Mouse (Mus musculus): ENCODE results near the gene Bzw2. TPM values are rescaled to one million over a fixed set of nuclear protein-coding genes. Genes with fewer than 3 reads are reported as not detected.

The Bzw2 gene
- polyA plus RNA-seq, 1 experiment, result 101 TPM

DNA sequence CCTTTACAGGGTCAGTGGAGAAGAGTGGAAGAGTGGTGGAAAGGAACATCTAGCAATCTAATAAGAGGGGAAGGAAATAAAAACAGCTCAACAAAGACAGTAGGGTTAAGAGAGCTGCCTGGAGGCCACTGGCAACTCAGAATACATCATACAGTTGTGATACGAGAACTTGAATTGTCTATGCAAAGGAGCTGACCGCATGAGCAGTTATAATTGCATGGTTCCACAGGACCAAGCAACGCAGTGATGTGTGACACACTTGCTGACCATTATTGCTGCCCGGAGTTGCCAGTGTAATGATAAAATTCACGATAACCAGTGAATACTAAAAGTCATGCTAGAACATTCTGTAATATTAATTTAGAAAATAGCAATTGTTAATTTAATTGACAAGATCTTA is 31.8 kb downstream of the Bzw2 start:
- Histone ChIP-seq H3K36me3 (ENCODE audit: control insufficient read depth, insufficient read depth) (peaks cover 72% of the 10 kb centered on the region), H3K4me3 (ENCODE audit: insufficient read depth, poor library complexity, severe bottlenecking) (no peak overlapping the region), H3K79me2 (ENCODE audit: control insufficient read depth, insufficient read depth) (peaks cover 5% of the 10 kb centered on the region), H3K79me3 (ENCODE audit: low read depth) (peaks cover 8% of the 10 kb centered on the region), H3K27me3 (ENCODE audit: control insufficient read depth, insufficient read depth, insufficient read length) (no peaks in the 10 kb centered on the region), H3ac (ENCODE audit: control insufficient read depth, insufficient read length, low read depth) (no peak overlapping the region)
- TF ChIP-seq MYOD1 (IDR thresholded peaks at IDR 0.05; ENCODE audit: control insufficient read depth, insufficient read length, low read depth) (no peak), FOSL1 (IDR thresholded peaks at IDR 0.05; ENCODE audit: insufficient read depth, low read length, poor library complexity, severe bottlenecking) (no peak), USF1 (IDR thresholded peaks at IDR 0.05; ENCODE audit: low read depth) (no peak), MYOG (IDR thresholded peaks at IDR 0.05; ENCODE audit: control insufficient read depth, extremely low read depth, insufficient read length) (no peak), CTCF (IDR thresholded peaks at IDR 0.05; ENCODE audit: control insufficient read depth, insufficient read depth, insufficient read length) (no peak), MAX (IDR thresholded peaks at IDR 0.05) (no peak), CEBPB (IDR thresholded peaks at IDR 0.05; ENCODE audit: low read depth) (no peak)

DNA sequence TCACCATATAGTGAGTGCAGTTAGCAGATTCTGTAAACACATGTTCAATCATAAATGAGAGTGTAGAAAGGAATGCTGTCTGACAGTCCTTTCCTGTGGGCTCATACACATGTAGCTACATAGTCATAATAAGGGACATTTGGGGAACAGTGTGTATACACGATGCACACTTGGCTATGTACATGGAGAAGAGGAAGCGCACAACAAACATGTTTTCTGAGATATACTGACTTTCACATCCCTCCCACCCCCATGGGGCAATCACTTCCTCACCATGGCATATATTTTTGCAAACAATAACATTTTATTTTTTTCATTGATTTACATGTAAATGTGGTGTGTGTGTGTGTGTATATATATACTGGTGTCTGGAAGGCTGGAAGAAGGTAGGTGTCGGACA is 38.6 kb downstream of the Bzw2 start:
- Histone ChIP-seq H3ac (ENCODE audit: control insufficient read depth, insufficient read length, low read depth) (no peak overlapping the region), H3K36me3 (ENCODE audit: control insufficient read depth, insufficient read depth) (peaks cover 79% of the 10 kb centered on the region), H3K79me2 (ENCODE audit: control insufficient read depth, insufficient read depth) (no peaks in the 10 kb centered on the region), H3K4me3 (ENCODE audit: insufficient read depth, poor library complexity, severe bottlenecking) (no peak overlapping the region), H3K79me3 (ENCODE audit: low read depth) (no peaks in the 10 kb centered on the region), H3K27me3 (ENCODE audit: control insufficient read depth, insufficient read depth, insufficient read length) (no peaks in the 10 kb centered on the region)
- TF ChIP-seq CTCF (IDR thresholded peaks at IDR 0.05; ENCODE audit: control insufficient read depth, insufficient read depth, insufficient read length) (no peak), USF1 (IDR thresholded peaks at IDR 0.05; ENCODE audit: low read depth) (no peak), MAX (IDR thresholded peaks at IDR 0.05) (no peak), MYOD1 (IDR thresholded peaks at IDR 0.05; ENCODE audit: control insufficient read depth, insufficient read length, low read depth) (no peak), FOSL1 (IDR thresholded peaks at IDR 0.05; ENCODE audit: insufficient read depth, low read length, poor library complexity, severe bottlenecking) (no peak), MYOG (IDR thresholded peaks at IDR 0.05; ENCODE audit: control insufficient read depth, extremely low read depth, insufficient read length) (no peak), CEBPB (IDR thresholded peaks at IDR 0.05; ENCODE audit: low read depth) (no peak)

DNA sequence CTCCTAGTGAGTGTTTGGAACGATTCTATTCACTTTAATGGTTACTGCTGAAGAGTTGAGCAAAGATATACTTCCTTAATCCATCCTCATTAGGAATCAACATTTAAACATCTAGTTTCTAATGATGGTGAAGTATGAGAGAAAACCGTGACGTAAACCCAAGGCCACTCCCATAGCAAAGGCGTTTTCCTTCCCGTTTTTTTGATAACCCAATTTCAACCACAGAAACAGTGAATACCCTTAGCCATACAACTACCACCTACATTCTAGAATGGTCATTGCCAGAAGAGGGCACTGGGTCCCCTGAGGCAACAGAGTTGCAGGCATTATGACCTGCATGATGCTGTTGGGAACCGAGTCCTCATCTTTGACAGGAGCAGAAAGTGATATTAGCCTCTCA is 40.7 kb downstream of the Bzw2 start:
- no peak for TF ChIP-seq USF1 (IDR thresholded peaks at IDR 0.05; ENCODE audit: low read depth)
- TF ChIP-seq MYOG (IDR thresholded peaks at IDR 0.05; ENCODE audit: control insufficient read depth, extremely low read depth, insufficient read length), result no peak
- no peak for TF ChIP-seq CTCF (IDR thresholded peaks at IDR 0.05; ENCODE audit: control insufficient read depth, insufficient read depth, insufficient read length)
- no peak for TF ChIP-seq MAX (IDR thresholded peaks at IDR 0.05)
- no peak for TF ChIP-seq FOSL1 (IDR thresholded peaks at IDR 0.05; ENCODE audit: insufficient read depth, low read length, poor library complexity, severe bottlenecking)
- TF ChIP-seq MYOD1 (IDR thresholded peaks at IDR 0.05; ENCODE audit: control insufficient read depth, insufficient read length, low read depth), result no peak
- TF ChIP-seq CEBPB (IDR thresholded peaks at IDR 0.05; ENCODE audit: low read depth), result no peak
- H3ac ChIP-seq (ENCODE audit: control insufficient read depth, insufficient read length, low read depth), result no peak overlapping the region
- peaks cover 78% of the 10 kb centered on the region for H3K36me3 ChIP-seq (ENCODE audit: control insufficient read depth, insufficient read depth)
- no peaks in the 10 kb centered on the region for H3K27me3 ChIP-seq (ENCODE audit: control insufficient read depth, insufficient read depth, insufficient read length)
- no peaks in the 10 kb centered on the region for H3K79me2 ChIP-seq (ENCODE audit: control insufficient read depth, insufficient read depth)
- H3K79me3 ChIP-seq (ENCODE audit: low read depth), result no peaks in the 10 kb centered on the region
- H3K4me3 ChIP-seq (ENCODE audit: insufficient read depth, poor library complexity, severe bottlenecking), result no peak overlapping the region

DNA sequence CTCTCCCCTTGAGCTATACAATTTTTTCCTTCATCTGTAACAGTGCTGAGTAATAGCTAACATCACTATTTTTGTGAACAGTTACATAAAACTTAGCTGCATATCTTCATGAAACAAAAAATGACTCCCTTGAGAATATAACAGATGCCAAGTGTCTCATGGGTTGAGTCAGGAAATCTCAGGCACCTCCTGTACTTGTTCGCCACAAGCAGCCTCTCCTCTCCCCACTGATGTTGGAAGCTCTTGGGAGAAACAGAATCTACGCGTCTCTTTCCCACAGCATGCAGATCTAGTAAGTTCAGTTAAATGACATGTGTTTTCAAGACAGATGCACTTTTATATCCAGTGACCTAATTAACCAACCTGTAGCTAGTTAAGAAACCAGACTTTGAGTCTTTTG is 45.8 kb downstream of the Bzw2 start:
- TF ChIP-seq CEBPB (IDR thresholded peaks at IDR 0.05; ENCODE audit: low read depth) (no peak), USF1 (IDR thresholded peaks at IDR 0.05; ENCODE audit: low read depth) (no peak)

DNA sequence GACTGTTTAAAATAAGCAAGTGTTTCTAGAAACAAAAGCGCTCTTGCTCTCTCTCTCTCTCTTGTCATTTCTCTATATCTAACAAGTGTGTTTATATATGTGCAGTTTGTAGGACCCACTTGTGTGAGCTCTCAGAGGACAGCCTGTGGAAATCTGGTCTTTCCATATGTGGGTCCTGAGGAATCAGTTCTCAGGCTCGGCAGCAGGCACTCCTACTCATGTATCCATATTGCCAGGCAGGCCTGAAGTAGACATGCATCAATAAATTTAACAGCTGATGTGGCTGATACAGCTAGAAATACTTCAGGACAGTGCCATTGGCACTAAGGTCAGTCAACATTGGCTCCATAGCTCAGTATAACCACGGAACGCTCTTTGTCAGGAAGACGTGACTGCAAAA is 46.8 kb downstream of the Bzw2 start:
- TF ChIP-seq MYOD1 (IDR thresholded peaks at IDR 0.05; ENCODE audit: control insufficient read depth, insufficient read length, low read depth), result no peak
- no peak for TF ChIP-seq MYOG (IDR thresholded peaks at IDR 0.05; ENCODE audit: control insufficient read depth, extremely low read depth, insufficient read length)
- TF ChIP-seq FOSL1 (IDR thresholded peaks at IDR 0.05; ENCODE audit: insufficient read depth, low read length, poor library complexity, severe bottlenecking), result no peak
- no peak for TF ChIP-seq CEBPB (IDR thresholded peaks at IDR 0.05; ENCODE audit: low read depth)
- TF ChIP-seq CTCF (IDR thresholded peaks at IDR 0.05; ENCODE audit: control insufficient read depth, insufficient read depth, insufficient read length), result no peak
- peaks cover 86% of the 10 kb centered on the region for H3K36me3 ChIP-seq (ENCODE audit: control insufficient read depth, insufficient read depth)
- H3K27me3 ChIP-seq (ENCODE audit: control insufficient read depth, insufficient read depth, insufficient read length), result no peaks in the 10 kb centered on the region
- no peak overlapping the region for H3K4me3 ChIP-seq (ENCODE audit: insufficient read depth, poor library complexity, severe bottlenecking)
- H3ac ChIP-seq (ENCODE audit: control insufficient read depth, insufficient read length, low read depth), result no peak overlapping the region
- no peaks in the 10 kb centered on the region for H3K79me3 ChIP-seq (ENCODE audit: low read depth)
- H3K79me2 ChIP-seq (ENCODE audit: control insufficient read depth, insufficient read depth), result no peaks in the 10 kb centered on the region

More for the DNA sequence above, 45.8 kb downstream of the Bzw2 start:
- Histone ChIP-seq H3K36me3 (ENCODE audit: control insufficient read depth, insufficient read depth) (peaks cover 88% of the 10 kb centered on the region), H3K27me3 (ENCODE audit: control insufficient read depth, insufficient read depth, insufficient read length) (no peaks in the 10 kb centered on the region), H3K79me3 (ENCODE audit: low read depth) (no peaks in the 10 kb centered on the region), H3ac (ENCODE audit: control insufficient read depth, insufficient read length, low read depth) (no peak overlapping the region), H3K4me3 (ENCODE audit: insufficient read depth, poor library complexity, severe bottlenecking) (no peak overlapping the region), H3K79me2 (ENCODE audit: control insufficient read depth, insufficient read depth) (no peaks in the 10 kb centered on the region)

DNA sequence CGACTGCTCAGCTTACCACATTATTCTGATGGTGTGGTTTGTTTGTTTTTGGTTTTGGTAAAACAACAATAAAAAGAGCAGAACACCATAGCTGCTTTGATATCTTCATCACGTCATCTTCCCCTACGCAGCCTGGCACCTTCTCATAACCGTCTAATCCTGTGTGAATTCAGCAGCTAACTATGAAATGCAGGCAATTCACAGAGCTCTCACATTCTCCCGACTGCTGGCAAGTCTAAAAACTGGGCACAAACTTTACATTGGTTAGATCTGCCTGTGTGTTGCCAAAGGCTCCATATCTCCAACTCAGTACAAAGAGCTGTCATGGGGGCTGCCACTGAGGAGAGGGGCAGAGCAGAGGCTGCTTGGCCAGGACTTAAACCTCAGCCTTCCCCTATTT is 47.4 kb downstream of the Bzw2 start:
- Histone ChIP-seq H3K79me2 (ENCODE audit: control insufficient read depth, insufficient read depth) (no peaks in the 10 kb centered on the region), H3K36me3 (ENCODE audit: control insufficient read depth, insufficient read depth) (peaks cover 82% of the 10 kb centered on the region), H3ac (ENCODE audit: control insufficient read depth, insufficient read length, low read depth) (no peak overlapping the region), H3K27me3 (ENCODE audit: control insufficient read depth, insufficient read depth, insufficient read length) (no peaks in the 10 kb centered on the region), H3K79me3 (ENCODE audit: low read depth) (no peaks in the 10 kb centered on the region), H3K4me3 (ENCODE audit: insufficient read depth, poor library complexity, severe bottlenecking) (no peak overlapping the region)
- TF ChIP-seq MAX (IDR thresholded peaks at IDR 0.05) (no peak), USF1 (IDR thresholded peaks at IDR 0.05; ENCODE audit: low read depth) (no peak), CTCF (IDR thresholded peaks at IDR 0.05; ENCODE audit: control insufficient read depth, insufficient read depth, insufficient read length) (no peak), MYOD1 (IDR thresholded peaks at IDR 0.05; ENCODE audit: control insufficient read depth, insufficient read length, low read depth) (no peak), CEBPB (IDR thresholded peaks at IDR 0.05; ENCODE audit: low read depth) (no peak), FOSL1 (IDR thresholded peaks at IDR 0.05; ENCODE audit: insufficient read depth, low read length, poor library complexity, severe bottlenecking) (no peak), MYOG (IDR thresholded peaks at IDR 0.05; ENCODE audit: control insufficient read depth, extremely low read depth, insufficient read length) (no peak)
